Mouse (Mus musculus) lung, postnatal 4 days (tissue): ENCODE measurements around the gene Igtp.
"Not testable (repeated sequence)": the region's sequence is repeated elsewhere in the genome, so short reads cannot be mapped to it uniquely, and the experiment has no call there.

Experiments
- DNase-seq, 2 experiments: peaks; one replicate each; pipeline ENCODE4 v3.0.0; 2021

The Igtp gene

DNA sequence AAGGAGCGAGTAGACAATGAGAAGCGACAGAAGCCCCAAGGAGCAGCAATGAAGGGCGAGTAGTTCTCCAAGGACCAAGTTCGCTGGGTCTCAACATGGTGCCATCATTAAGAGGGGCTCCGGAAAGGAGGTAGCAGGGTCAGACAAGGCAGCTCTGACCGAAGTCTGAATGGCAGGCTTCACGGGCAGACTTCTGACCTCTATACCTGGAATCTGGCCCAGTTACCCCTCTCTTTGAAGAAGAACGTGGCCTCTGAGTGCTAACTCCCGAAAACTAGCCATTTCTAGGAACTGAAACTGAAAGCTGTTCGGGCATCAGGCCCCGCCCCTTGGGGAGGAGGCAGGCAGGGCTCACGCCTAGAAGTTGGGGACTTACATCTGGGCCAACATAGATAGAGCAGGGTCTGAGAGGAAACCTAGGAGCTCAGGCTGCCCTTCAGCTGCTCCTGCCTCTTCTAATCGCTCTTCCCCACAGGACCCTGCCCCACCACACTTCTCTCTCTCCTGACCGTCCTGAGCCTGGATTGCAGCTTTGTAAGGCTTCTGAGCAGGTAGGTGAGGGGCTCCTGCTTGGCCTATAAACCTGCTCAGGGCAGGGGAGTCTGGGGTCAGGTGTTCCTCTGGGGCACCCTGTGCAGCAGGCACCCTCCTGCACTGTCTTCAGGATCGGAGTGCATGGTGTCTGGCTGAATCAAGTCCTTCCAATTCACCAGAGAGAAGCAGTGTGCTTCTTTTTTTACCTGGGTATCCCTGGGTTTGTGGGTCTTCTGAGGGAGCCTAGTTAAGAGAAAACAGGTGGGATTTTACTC is at the start of gene Igtp, which contains the start of gene Irgm2:
Gene Igtp, plus strand, starts transcription at position 328 of the 809 bp plus-strand sequence.
Gene Irgm2, plus strand, starts transcription at position 390 of the 809 bp plus-strand sequence.
- DNase-seq = peak; percentile 87

DNA sequence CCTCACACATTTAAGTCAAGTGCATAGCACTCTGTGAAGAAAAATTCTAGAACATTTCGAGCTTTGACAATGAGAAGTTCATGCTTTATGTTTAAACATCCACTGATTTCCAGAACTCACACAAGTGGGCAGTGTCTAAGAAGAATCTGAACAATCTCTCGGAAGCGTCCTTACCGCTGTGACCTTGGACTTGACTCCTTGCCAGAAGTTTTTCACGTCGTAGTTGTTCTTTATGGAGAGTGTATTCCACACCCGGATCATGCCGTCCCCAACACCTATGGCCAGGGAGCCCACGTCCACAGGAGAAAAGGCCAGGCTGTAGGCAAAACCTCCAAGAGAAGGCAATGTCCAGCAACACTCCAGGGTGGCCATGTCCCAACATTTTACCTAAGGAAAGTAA is 43.9 kb upstream of the Igtp start:
- no peak for DNase-seq

DNA sequence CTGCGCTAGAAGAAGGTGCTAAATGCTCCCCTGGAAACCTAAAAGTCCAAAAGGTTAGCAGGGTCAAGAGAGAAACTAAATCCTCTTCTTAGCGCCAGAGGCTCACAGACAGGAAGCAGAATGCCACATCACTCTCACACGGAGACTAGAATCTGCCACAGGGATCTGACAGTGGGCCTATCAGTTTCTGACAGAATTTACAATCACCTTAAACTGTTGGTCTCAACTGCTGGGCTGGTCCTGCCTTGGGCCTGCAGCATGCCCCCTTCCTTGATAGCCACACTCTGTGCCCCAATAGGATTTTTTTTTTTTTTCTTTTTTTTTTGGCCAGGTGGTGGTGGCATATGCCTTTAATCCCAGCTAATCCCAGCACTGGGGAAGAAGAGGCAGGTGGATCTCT is 42.5 kb upstream of the Igtp start:
- no peak for DNase-seq

DNA sequence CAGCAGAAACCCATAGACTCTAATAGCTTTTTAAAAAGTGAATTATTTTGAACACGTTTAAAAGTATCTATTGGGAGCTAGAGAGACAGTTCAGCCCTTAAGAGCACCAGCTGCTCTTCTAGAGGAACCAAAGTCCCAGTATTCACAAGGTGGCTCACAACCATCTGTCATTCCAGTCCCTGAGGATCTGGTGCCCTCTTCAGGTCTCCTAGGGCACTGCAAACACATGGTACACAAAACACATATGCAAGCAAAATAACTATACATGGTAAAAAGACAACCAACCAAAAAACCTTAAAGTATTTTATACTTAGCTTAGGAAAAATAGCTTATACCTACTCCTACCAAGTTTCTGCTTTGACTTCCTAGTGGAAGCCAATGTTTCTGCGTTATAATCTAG is 34.3 kb upstream of the Igtp start:
- DNase-seq = no peak

DNA sequence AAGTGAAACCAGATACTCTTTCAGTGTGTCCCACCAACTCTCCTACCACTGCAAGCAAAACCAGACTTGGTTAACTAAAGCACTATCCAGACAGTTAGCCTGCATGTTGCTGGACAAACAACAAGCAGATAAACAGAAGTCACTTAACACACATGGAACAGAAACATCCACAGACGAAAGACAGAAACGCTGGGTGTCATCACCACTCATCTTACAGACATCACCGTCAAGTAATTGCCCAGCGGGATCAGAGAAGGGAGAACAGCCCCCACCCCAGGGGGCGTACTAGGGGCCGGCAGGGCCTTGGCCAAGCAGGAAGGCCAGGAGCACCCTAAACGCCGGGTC is 31.6 kb upstream of the Igtp start:
- DNase-seq = no peak

DNA sequence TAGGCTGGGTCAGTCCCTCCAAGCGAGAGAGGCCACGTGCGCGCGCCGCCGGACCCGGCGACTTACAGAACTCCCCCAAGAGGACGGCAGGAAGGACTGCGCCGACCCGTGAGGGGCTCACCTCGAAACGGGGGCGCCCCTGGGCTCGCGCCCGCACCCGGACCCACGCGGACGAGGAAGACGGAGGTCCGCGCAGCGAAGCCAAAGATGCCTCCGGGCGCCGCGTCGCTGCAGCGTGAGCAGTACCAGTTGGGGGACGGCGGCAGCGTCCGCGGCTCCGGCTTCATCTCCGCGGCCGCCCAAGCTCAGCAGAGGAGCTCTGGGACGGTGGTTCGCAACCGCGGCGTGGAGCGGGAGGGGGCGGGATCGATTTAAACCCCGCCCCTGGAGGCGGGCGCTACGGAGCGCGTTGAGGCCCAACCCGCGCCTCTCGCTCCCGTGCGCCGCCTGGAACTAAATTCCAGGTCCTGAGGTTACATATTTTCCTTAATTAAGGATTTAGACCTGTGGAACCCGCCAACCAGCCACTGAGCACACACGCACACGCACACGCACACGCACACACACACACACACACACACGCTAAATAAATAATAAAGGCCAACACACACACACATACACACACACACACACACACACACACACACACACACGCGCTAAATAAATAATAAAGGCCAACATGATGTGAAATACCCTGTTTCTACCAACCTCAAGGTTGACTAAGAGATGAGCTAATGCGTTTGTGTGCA is 31.0 kb upstream of the Igtp start, which contains the start of gene Gemin5:
Gene Gemin5, minus strand, starts transcription at position 373 of the 749 bp plus-strand sequence.
- DNase-seq = peak; percentile 90 to 91

DNA sequence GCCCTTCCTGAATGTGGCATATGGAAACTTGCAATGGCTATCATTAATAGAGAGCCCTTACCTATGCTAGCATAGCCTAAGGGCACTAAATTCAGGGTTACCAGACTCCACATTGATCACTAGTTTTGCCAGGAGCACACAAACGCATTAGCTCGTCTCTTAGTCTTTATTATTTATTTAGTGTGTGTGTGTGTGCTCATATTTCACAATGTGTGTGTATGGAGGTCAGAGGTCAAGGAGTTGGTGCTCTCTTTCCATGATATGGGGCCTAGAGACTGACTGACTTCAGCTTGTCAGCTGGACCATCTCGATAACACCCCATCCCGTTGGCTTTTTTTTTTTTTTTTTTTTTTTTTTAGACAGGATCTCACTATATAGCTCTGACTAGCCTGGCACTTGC is 29.7 kb upstream of the Igtp start:
- no peak for DNase-seq

DNA sequence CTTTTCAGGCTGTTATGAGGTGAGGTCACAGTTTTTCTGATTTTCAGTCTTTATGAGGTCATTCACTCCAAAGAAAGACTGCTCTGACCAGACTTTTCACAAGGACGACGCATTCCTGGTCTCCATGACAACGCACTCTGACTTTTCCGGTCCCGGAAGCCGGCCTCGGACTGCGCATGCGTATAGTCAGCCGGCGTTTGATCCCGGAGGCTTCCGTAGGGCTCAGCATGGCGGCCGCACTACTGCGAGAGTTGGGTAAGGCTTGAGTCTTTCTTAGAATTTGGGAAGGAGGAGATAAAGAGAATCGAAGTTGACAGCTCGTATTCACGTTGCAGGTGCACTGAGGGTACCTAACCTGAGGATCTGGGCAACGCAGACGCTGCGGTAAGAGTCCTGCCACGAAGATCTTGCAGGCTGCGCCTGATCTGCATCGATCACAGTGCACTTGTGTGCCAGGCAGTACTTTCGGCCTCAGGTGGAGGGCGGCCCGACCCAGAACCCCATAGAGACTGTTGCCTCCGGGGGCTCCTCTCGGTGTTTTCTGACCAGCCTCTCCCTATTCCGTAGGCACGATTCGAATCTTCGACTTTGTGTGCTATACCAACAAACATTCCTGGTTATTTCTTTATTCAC is 27.8 kb upstream of the Igtp start, which contains the start of gene Mrpl22:
Gene Mrpl22, plus strand, starts transcription at position 203 of the 633 bp plus-strand sequence.
- DNase-seq = peak; percentile 96 to 97

DNA sequence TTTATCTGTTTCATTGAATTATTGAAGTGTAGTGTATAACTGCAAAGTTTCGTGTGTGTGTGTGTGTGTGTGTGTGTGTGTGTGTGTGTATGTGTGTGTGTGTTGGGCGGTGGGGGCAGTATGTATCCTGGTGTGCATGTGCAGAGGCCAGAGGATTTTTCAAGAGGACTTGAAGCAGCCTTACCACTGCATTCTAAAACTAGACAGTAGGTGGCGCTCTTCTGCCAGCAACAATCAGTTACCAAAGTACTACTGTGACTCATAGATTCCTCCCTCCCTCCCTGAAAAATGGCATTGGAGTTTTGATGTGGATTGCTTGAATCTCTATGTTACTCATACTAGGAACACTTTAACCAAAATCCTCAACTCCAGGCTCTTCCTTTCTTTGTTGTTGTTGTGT is 19.8 kb upstream of the Igtp start:
- peak; percentile 33 to 81 for DNase-seq

DNA sequence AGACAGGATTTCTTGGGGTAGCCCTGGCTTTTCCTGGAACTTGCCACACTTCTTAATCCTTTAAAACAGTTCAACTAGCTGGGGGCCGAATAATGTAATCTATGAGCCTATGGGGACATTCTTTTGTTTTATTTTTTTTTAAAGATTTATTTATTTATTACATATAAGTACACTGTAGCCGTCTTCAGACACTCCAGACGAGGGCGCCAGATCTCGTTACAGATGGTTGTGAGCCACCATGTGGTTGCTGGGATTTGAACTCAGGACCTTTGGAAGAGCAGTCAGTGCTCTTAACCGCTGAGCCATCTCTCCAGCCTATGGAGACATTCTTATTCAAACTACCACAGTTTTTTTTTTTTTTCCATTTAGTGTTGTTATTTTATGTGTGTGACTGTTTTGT is 19.4 kb upstream of the Igtp start:
- not testable (repeated sequence) for DNase-seq

DNA sequence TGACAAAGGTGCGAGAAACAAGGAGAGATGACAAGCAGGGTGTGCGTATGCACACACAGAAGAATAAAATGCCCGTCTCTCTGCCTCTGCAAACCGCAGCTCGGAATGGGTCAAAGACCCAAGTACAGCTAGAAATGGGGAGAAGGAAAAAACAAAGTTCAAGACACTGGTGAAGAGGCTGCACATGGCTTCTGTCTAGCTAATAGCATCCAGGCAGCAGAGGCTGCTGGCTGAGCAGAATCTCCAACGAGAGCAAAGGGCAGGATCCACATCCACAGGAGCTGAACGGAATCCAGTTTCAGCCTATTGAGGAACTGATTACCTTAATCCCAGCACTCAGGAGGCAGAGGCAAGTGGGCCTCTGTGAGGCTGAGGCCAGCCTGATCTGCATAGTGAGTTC is 18.6 kb upstream of the Igtp start:
- no peak for DNase-seq

DNA sequence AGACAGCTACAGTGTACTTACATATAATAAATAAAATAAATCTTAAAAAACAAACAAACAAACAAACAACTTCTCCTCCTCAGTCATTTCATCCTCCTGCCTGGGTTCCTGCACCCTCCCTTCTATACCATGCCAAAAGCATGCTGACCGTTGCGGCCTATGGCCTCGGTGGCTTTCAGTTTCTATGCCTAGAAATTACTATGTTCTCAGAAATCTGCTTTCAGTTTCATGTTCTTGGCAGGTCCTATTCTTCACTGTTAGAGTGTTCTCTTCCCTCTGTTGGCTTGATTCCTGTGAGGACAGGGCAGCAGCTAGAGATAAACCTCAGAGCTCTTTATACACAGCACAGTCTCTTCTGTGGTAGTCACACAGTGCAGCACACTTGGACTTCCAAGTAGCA is 15.8 kb upstream of the Igtp start:
- DNase-seq = no peak

DNA sequence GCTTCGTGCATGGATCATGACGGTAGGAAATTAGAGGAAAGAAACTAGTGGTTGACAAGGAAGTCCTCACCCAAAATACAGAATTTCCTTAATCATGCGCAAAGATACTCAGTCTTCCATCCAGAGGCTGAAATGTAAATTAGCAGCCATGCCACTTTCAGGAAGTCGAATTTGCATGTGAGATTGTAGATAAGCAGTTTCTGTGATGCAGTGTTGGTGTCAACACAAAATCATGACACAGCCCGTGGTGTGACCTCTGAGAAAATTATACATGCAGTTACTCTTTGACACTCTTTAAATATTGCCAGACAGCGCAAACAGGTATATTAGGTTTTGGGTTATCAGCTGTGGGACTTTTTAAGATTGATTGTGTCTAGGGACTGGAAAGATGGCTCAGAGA is 9.7 kb upstream of the Igtp start:
- no peak for DNase-seq

DNA sequence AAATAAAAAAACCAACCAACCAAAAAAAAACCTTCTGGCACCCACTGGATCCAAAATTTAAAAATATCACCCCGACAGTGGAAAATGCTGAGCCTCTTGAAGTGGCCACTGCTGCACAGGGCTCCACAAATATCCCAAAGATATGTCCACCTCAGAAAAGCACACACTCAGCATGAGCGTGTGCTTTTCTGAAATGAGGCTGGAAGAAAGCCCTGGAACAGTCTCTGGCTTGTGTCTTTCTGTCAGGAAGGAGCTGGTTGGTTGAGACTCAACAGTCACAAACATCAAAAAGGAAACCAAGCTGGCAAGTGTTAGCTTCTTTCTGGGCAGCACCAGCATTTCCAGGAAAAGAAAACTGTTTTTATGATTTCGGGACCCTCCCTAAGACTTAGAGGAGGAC is 6.0 kb upstream of the Igtp start:
- DNase-seq = no peak

DNA sequence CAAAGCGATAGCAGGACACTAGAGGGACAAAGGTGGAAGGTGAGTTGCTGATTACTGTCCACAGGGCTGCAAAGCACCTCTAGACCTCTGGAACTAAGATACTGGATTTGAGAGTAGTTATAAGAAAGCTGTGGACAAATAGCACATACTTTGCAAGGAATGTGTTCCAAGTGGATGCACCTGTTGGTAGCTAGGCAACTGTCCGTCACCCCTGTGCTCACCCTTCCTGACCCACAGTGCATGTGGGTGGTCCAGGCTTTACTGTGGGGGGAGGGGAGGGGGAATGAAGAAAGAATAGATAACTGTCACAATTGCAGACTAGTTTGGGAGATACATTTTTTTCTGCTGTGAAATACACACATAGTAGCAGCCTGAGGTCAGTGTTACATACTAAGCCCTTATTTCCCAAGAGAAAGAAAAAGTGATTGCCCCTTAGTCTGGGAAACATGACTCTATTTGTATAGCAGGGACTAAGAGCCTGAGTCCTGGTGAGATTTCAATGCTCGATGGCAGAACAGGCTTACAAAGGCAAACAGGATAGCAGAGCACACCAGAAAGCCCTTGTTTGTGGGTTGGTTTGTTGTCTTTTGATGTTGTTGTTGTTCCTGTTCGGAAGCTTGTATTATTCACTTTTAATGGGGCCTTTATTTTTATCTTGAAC is 5.4 kb upstream of the Igtp start:
- DNase-seq = no peak

DNA sequence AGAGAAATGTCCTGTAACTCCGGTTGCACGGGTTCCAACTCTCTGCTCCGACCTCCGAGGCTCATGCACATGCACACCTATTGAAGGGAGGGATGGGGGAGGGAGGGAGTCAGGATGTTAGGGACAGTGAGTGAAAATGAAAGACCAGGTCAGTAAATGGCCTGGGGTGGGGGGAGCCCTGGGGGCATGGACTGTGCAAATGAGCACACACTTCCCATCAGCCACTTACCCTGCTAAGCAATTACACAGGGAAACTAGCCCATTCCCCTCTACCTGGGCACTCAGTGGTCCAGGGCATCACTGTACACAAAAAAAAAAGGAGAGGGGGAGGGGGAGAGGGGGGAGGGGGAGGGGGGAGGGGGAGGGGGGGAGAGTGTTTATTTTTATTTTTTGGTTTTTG is 693 bp upstream of the Igtp start:
- DNase-seq = no peak

DNA sequence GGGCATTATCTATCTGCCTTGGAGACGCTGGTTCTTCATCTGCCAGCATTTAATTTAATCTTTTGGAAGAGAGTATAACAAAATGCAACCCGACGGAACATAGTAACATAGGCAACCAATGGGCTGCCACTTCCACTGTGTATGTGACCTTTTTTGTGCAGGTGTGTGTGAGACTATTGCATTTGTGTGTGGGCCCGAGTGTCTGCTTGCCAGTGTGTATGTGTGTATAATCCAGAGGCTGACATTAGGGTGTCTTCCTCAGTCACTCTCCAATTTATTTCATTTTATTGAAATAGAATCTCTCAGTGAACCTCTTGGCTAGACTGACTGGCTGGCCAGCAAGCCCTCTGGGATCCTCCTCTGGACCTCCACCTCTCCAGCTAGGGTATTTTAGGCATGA is 870 bp downstream of the Igtp start:
- DNase-seq = no peak

DNA sequence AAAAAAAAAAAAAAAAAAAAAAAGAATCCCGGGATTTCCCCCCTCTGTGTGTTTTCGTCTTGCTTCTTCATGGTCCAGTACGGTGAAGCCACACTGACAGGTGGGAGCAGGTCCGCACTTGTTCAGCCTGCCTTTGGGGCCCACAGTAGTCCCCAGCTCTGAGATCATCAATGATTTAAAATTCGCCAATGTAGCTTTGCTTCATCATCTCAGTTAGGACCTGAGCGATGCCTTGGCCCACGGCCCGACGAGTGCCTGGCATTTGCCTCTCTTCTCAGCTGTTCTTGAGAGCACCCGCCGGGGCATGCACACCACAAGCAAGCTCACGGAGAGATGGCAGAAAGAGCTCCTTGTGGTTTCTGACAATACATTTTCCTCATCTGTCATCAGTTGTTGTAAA is 1.7 kb downstream of the Igtp start:
- no peak for DNase-seq

DNA sequence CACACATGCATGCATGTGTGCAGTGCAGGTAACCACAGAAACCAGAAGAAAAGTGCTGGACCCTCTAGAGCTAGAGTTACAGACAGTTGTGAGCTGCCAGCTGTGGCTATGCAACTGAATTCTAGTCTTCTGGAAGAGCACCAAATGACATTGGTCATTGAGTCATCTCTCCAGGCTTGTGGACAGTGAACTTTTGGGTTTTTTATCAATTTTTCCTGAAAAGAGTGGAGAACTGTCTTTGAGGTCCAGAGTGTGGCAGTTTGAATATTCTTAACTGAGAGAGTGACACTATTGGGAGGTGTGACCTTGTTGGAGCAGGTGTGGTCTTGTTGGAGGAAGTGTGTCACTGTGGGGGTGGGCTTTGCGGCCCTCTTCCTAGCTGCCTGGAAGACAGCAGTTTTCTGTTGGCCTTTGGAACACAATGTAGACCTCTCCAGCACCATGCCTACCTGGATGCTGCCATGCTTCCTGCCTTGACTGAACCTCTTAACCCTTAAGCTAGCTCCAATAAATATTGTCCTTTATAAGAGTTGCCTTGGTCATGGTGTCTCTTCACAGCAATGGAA is 11.0 kb downstream of the Igtp start:
- DNase-seq = no peak

DNA sequence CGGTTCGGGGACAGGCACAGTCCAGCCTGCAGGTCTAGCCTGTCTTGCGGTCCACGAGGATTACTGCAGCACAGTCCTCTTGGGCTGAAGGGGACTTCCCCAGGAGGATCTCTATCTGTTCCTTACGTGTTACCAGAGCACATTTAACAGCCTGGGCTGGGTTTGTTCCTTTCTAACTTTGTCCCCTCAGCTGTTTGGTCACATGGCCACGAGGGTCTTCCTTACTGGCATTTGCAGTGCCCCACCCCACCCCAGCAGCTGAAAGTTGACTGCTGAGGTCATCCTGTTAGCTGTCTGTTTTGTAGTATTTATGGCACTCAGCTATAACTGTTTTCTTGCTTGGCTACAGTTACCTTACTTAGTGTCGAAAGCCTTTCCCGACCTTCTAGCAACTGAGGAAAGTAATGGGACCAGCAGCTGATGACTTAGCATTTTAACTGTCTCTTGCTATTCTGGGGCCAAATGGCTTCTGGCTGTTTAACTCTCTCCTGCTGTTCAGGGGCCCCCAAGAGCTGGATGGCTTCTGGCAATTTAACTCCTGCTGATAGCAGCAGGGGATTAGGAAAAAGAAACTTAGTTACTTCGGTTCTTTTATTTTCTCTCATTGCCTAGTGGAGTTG is 11.8 kb downstream of the Igtp start:
- DNase-seq = no peak

DNA sequence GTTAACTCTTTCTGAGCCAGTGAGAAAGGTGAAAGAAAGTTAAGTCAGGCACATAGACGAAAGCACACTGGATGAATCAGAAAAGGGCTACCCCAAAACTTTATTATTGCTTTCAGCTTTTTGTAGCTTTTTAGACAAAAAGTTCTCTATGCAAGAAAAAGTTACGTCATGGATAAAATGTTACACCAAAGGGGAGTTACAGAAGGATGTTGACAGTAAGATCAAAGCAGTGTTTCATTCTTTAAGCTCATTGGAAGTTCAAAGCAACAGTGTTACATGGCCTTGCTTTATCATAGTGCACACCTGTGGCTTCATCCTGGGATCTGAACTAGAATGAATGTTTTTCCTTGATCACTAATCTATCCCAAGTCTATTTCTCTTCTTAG is 12.3 kb downstream of the Igtp start:
- no peak for DNase-seq

DNA sequence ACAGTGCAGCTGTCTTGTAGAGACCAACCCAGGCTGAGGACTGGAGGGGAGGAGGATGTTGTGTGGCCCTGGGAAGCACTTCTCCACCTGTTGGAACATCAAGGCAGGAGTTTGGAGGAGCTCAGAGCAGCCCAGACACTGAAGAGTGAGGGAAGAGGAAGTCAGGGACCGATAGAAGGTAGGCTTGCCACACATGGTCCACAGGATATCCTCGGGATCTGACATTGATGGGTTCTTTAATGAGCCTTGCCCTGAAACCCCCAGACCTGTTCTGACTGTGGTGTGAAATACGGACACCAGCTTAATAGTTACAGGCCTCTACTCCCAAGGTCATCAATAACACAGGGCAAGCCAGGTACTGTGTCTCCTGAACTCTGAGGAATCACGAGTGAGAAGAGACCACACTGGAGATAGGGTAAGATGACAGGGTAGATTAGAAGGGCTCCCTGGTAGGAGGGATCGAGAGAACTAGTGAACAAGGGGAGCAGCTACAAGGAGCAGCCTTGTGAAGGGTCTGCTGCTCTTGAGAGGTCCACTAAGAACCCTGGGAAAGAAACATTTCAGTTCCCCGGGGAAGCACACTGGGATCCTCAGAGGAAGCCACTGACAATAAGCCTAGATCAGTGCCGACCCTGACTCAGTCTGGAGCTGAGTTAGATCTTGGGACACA is 14.5 kb downstream of the Igtp start:
- no peak for DNase-seq
